Mouse (Mus musculus): ENCODE measurements around the gene Gfod1. TPM values are rescaled to one million over a fixed set of nuclear protein-coding genes. Genes with fewer than 3 reads are reported as not detected.
A peak's percentile ranks its signal among the peaks of the same experiment; 100 is the strongest.

Gene Gfod1
- total RNA-seq, 2 experiments from 2014 or later, result 89.0 to 108 TPM

DNA sequence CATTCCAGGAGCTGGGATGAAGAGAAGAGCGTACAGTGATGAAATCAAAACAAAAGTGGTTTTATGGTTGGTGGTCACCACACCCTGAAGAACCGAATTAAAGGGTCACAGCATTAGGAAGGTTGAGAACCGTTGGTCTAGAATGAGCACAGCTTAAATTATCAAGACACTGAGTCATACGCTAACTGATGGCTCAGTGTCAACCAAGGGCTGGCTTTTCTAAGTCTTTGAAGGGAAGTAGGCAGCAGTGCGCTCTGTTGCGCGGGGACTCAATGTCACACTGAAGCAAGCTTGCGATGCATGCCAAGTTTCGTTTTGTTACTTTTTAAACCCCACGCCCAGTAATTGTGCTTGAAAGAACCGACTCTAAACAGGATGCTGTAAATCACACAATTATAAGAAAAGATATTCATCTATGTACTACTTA lies 64.2 kb downstream of the Gfod1 start:
- intact Hi-C loops (cut with DNase I), result no loop called here
- DNase-seq (ENCODE audit: low spot score in 2 of 2), result peak in 1 of 2 experiments; percentile 62

- intact Hi-C loops (cut with DNase I), result no loop called here
- no peak for DNase-seq (ENCODE audit: low spot score in 2 of 2)
These were observed 67.3 kb downstream of the Gfod1 start for GRCm38 (mm10) chr13:43236630-43237029.

- DNase-seq (ENCODE audit: low spot score in 2 of 2), result no peak
- intact Hi-C loops (cut with DNase I), result no loop called here
These were observed 68.0 kb downstream of the Gfod1 start for GRCm38 (mm10) chr13:43235982-43236381.

GRCm38 (mm10) chr13:43235586-43235910 lies 68.4 kb downstream of the Gfod1 start:
- intact Hi-C loops (cut with DNase I), result no loop called here
- DNase-seq (ENCODE audit: low spot score in 2 of 2), result no peak

- DNase-seq (ENCODE audit: low spot score in 2 of 2), result no peak
- intact Hi-C loops (cut with DNase I), result loop anchor here (5.0 kb wide), 1 partner anchor 43 kb away; no protein-coding TSS in a partner anchor
These were observed 68.9 kb downstream of the Gfod1 start for GRCm38 (mm10) chr13:43234869-43235585.

GRCm38 (mm10) chr13:43233331-43233730 lies 70.6 kb downstream of the Gfod1 start:
- no peak for DNase-seq (ENCODE audit: low spot score in 2 of 2)
- intact Hi-C loops (cut with DNase I), result loop anchor here (5.0 kb wide), 1 partner anchor 41 kb away; no protein-coding TSS in a partner anchor

GRCm38 (mm10) chr13:43231965-43232860 lies 71.8 kb downstream of the Gfod1 start:
- no peak for DNase-seq (ENCODE audit: low spot score in 2 of 2)
- intact Hi-C loops (cut with DNase I), result loop anchor here (2.0 to 5.0 kb wide), 3 partner anchors 29 to 71 kb away; no protein-coding TSS in a partner anchor

DNA sequence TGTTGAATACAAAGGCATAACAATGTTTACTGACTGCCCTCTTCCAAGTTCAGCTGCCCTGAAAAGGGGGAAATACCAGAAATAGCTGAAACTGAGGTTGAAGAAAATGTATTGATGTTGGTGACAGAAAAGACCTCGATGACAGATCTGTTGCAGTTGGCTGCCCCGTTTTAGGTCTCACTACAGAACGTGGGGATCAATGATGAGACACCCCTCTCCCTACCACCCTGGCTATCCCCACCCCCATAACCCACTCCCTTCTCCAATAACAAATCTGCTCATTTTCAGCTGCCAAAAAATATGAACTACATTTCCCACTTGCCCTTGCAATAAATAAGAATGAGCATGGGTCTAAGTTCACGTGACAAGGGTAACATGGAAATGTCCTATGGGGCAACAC lies 73.1 kb downstream of the Gfod1 start:
- DNase-seq (ENCODE audit: low spot score in 2 of 2), result no peak

DNA sequence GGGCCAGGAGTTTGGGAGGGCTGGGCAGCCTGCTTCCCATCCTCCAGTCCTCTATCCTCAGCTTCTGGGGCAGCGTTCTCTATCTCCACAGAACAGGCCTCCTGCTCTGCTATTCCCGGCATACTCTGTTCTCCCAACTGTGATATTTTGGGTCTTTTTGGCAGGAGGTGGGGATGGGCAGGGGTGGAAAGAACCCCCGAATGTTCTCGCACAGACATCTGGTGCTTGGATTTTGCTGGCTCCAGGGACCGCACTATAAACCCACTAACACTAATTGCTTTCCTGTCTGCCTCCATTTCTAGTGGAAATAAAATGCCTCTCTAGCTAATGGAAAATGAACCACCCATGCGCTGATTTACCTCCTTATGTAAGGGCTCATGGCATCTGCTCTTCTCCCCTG lies 73.7 kb downstream of the Gfod1 start:
- intact Hi-C loops (cut with DNase I), result loop anchor here (2.0 to 5.0 kb wide), 3 partner anchors 31 to 73 kb away; no protein-coding TSS in a partner anchor
- DNase-seq (ENCODE audit: low spot score in 2 of 2), result peak; percentile 90 to 91

More for the DNA sequence above, 73.1 kb downstream of the Gfod1 start:
- intact Hi-C loops (cut with DNase I), result loop anchor here (2.0 to 5.0 kb wide), 3 partner anchors 30 to 72 kb away; no protein-coding TSS in a partner anchor

- intact Hi-C loops (cut with DNase I), result loop anchor here (2.0 to 5.0 kb wide), 3 partner anchors 31 to 73 kb away; no protein-coding TSS in a partner anchor
- no peak for DNase-seq (ENCODE audit: low spot score in 2 of 2)
These were observed 74.2 kb downstream of the Gfod1 start for GRCm38 (mm10) chr13:43229767-43230166.

DNA sequence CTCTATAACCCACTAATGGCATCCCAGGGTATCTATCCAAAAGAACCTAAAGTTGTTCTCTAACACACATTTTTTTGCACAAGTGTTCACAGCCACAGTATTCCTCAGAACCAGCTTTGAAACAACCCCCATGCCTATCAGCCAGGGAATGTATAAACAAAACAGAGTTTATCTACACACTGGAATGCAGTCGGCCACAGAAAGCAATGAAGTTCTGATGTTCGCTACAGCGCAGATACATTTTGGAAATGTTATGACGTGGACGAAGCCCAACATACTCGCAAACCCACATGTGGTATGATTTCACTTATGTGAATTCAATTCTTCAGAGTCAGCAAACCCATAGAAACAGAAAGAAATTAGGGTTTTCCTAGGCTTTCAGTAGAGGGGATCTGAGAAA lies 75.8 kb downstream of the Gfod1 start:
- intact Hi-C loops (cut with DNase I), result no loop called here
- DNase-seq (ENCODE audit: low spot score in 2 of 2), result no peak

GRCm38 (mm10) chr13:43226041-43226440 lies 77.9 kb downstream of the Gfod1 start:
- intact Hi-C loops (cut with DNase I), result no loop called here
- no peak for DNase-seq (ENCODE audit: low spot score in 2 of 2)

- no peak for DNase-seq (ENCODE audit: low spot score in 2 of 2)
- intact Hi-C loops (cut with DNase I), result no loop called here
These were observed 78.8 kb downstream of the Gfod1 start for GRCm38 (mm10) chr13:43225161-43225560.

DNA sequence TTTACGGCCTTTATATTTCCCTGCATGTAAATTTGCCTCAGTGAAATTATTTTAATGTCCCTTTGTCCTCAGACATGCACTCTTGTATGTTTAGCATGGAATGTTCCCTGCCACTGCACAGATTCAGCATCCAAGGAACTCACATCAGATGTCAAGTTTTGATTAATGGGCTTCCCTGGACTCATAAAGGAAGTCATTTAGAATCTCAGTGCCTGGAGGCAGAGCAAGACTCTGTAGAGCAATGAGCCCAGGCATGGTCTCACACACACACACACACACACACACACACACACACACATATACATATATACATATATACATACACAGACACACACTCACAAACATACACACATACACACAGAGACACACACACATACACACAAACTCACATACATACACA lies 81.9 kb downstream of the Gfod1 start:
- intact Hi-C loops (cut with DNase I), result no loop called here
- no peak for DNase-seq (ENCODE audit: low spot score in 2 of 2)

- DNase-seq (ENCODE audit: low spot score in 2 of 2), result no peak
- intact Hi-C loops (cut with DNase I), result no loop called here
These were observed 82.7 kb downstream of the Gfod1 start for GRCm38 (mm10) chr13:43221290-43221689.

DNA sequence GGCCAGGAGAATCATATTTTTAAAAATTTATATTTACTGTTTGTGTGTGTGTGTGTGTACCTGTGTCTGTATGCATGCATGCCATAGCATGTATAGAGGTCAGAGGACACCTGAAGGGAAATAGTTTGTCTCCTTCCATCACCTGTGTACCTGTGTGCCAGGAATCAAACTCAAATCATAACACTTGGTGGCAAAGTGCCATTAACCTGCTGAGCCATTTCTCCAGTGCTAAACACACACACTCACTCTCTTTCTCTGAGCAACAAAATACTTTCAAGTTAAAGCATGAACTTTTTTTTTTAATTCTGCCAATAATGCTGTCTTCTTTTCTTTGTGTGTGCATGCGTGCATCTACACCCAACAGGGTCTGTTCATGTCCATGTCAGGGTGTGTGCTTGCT lies 83.3 kb downstream of the Gfod1 start:
- intact Hi-C loops (cut with DNase I), result no loop called here
- no peak for DNase-seq (ENCODE audit: low spot score in 2 of 2)

- intact Hi-C loops (cut with DNase I), result no loop called here
These were observed 85.2 kb downstream of the Gfod1 start for GRCm38 (mm10) chr13:43218764-43219163.

GRCm38 (mm10) chr13:43218284-43218683 lies 85.7 kb downstream of the Gfod1 start:
- DNase-seq (ENCODE audit: low spot score in 2 of 2), result no peak
- intact Hi-C loops (cut with DNase I), result no loop called here

More at GRCm38 (mm10) chr13:43218764-43219163, 85.2 kb downstream of the Gfod1 start:
- DNase-seq (ENCODE audit: low spot score in 2 of 2), result no peak

- no peak for DNase-seq (ENCODE audit: low spot score in 2 of 2)
- intact Hi-C loops (cut with DNase I), result no loop called here
These were observed 86.3 kb downstream of the Gfod1 start for GRCm38 (mm10) chr13:43217686-43218085.

DNA sequence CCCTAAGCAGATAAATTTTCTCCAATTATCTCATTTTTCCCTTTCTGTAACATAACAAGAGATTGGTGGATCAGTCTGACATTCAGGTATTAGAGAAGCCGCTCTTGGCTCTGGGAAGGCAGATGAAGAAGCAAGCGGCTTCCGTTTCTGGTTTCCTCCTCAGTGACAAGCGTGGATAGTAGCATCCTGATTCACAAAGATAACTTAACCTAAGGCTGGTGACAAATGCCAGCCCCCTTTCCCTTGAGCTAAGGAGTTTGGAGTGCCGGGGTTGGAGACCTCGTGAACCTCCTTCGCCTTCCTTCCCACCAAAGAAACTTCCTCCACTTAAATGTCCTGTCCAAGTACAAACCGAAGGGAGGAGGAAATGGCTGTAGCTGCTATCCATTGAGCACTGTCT lies 86.9 kb downstream of the Gfod1 start:
- intact Hi-C loops (cut with DNase I), result no loop called here
- no peak for DNase-seq (ENCODE audit: low spot score in 2 of 2)

All from left cerebral cortex, postnatal 36 days (tissue).